Mouse (Mus musculus): ENCODE results near the gene 2410002F23Rik. TPM values are rescaled to one million over a fixed set of nuclear protein-coding genes. Genes with fewer than 3 reads are reported as not detected.
"Not testable (repeated sequence)": the region's sequence is repeated elsewhere in the genome, so short reads cannot be mapped to it uniquely, and the experiment has no call there.

2410002F23Rik gene
- polyA plus RNA-seq, 1 experiment from 2014 or later: 172 TPM

GRCm38 (mm10) chr7:44244080-44244479 lies 2.4 kb upstream of the 2410002F23Rik start:
- DNase-seq (ENCODE audit: low spot score): no peak
- WGBS: 18% methylated on average over 1 of the region's 1 CpGs
- Histone ChIP-seq H3K36me3 (peaks cover 14% of the 10 kb centered on the region), H3K4me3 (no peak overlapping the region), H3K4me1 (peaks cover 19% of the 10 kb centered on the region), H3K27me3 (ENCODE audit: low read depth, poor library complexity, severe bottlenecking) (no peaks in the 10 kb centered on the region), H3K27ac (replicated peaks) (no peak overlapping the region), H3K9me3 (replicated peaks) (no peaks in the 10 kb centered on the region; the same call in 1 of the 2 replicates)

GRCm38 (mm10) chr7:44246984-44247470 lies 505 bp downstream of the 2410002F23Rik start:
- H3K9me3 ChIP-seq (replicated peaks): no peaks in the 10 kb centered on the region
- peaks cover 30% of the 10 kb centered on the region for H3K4me1 ChIP-seq
- no peaks in the 10 kb centered on the region for H3K27me3 ChIP-seq (ENCODE audit: low read depth, poor library complexity, severe bottlenecking)
- peak overlapping the region; percentile 73 for H3K4me3 ChIP-seq
- DNase-seq (ENCODE audit: low spot score): no peak
- H3K36me3 ChIP-seq: peaks cover 43% of the 10 kb centered on the region
- under 1% methylated on average over 23 of the region's 23 CpGs for WGBS
- H3K27ac ChIP-seq (replicated peaks): peak overlapping the region; percentile 95

GRCm38 (mm10) chr7:44247971-44248370 lies 1.4 kb downstream of the 2410002F23Rik start:
- no peak for DNase-seq (ENCODE audit: low spot score)
- Histone ChIP-seq H3K27me3 (ENCODE audit: low read depth, poor library complexity, severe bottlenecking) (no peaks in the 10 kb centered on the region), H3K36me3 (peaks cover 53% of the 10 kb centered on the region), H3K27ac (replicated peaks) (no peak overlapping the region), H3K4me1 (peaks cover 30% of the 10 kb centered on the region), H3K9me3 (replicated peaks) (no peaks in the 10 kb centered on the region), H3K4me3 (peak overlapping the region; percentile 73)
- 92% methylated on average over 2 of the region's 2 CpGs for WGBS

- Histone ChIP-seq H3K27ac (replicated peaks) (no peak overlapping the region), H3K4me1 (peaks cover 30% of the 10 kb centered on the region), H3K27me3 (ENCODE audit: low read depth, poor library complexity, severe bottlenecking) (no peaks in the 10 kb centered on the region), H3K9me3 (replicated peaks) (no peaks in the 10 kb centered on the region), H3K36me3 (peaks cover 65% of the 10 kb centered on the region), H3K4me3 (0 out of 2 replicates have a peak overlapping the region, but pooled peaks have one; percentile 73)
- no peak for DNase-seq (ENCODE audit: low spot score)
- 91% methylated on average over 4 of the region's 4 CpGs for WGBS
Observed at GRCm38 (mm10) chr7:44249248-44249647, 2.7 kb downstream of the 2410002F23Rik start.

GRCm38 (mm10) chr7:44250732-44251275 lies 4.3 kb downstream of the 2410002F23Rik start:
- DNase-seq (ENCODE audit: low spot score); H3K27ac ChIP-seq (replicated peaks); H3K4me3 ChIP-seq; H3K9me3 ChIP-seq (replicated peaks); H3K27me3 ChIP-seq (ENCODE audit: low read depth, poor library complexity, severe bottlenecking): not testable (repeated sequence)
- peaks cover 73% of the 10 kb centered on the region for H3K36me3 ChIP-seq
- 92% methylated on average over 17 of the region's 17 CpGs for WGBS
- H3K4me1 ChIP-seq: peaks cover 21% of the 10 kb centered on the region

- 72% methylated on average over 15 of the region's 15 CpGs for WGBS
- Histone ChIP-seq H3K9me3 (replicated peaks) (no peaks in the 10 kb centered on the region), H3K36me3 (peaks cover 68% of the 10 kb centered on the region), H3K4me1 (peaks cover 15% of the 10 kb centered on the region), H3K4me3 (peak overlapping the region; percentile 0; the same call in 1 of the 2 replicates), H3K27me3 (ENCODE audit: low read depth, poor library complexity, severe bottlenecking) (no peaks in the 10 kb centered on the region), H3K27ac (replicated peaks) (no peak overlapping the region)
- DNase-seq (ENCODE audit: low spot score): no peak
Observed at GRCm38 (mm10) chr7:44253023-44253616, 6.6 kb downstream of the 2410002F23Rik start.

GRCm38 (mm10) chr7:44254930-44255329 lies 8.4 kb downstream of the 2410002F23Rik start:
- no peaks in the 10 kb centered on the region for H3K9me3 ChIP-seq (replicated peaks)
- no peak for DNase-seq (ENCODE audit: low spot score)
- H3K27ac ChIP-seq (replicated peaks): no peak overlapping the region
- H3K4me1 ChIP-seq: peaks cover 2% of the 10 kb centered on the region; the same call in 1 of the 2 replicates
- WGBS: 83% methylated on average over 6 of the region's 6 CpGs
- H3K27me3 ChIP-seq (ENCODE audit: low read depth, poor library complexity, severe bottlenecking): no peaks in the 10 kb centered on the region
- no peak overlapping the region for H3K4me3 ChIP-seq
- H3K36me3 ChIP-seq: peaks cover 50% of the 10 kb centered on the region

GRCm38 (mm10) chr7:44257278-44257677 lies 10.8 kb downstream of the 2410002F23Rik start, which contains the start of gene Acp4:
Gene Acp4, minus strand, starts transcription at chr7:44257378.
- WGBS: 83% methylated on average over 4 of the region's 4 CpGs
- H3K27me3 ChIP-seq (ENCODE audit: low read depth, poor library complexity, severe bottlenecking): peaks cover 21% of the 10 kb centered on the region
- no peak within 1 kb of the TSS for H3K27ac ChIP-seq (replicated peaks)
- peaks cover 3% of the 10 kb centered on the region for H3K4me1 ChIP-seq
- no peak within 1 kb of the TSS for H3K4me3 ChIP-seq
- no peaks in the 10 kb centered on the region for H3K9me3 ChIP-seq (replicated peaks)
- peaks cover 27% of the 10 kb centered on the region for H3K36me3 ChIP-seq
- no peak for DNase-seq (ENCODE audit: low spot score)

GRCm38 (mm10) chr7:44260410-44260809 lies 13.9 kb downstream of the 2410002F23Rik start:
- no peaks in the 10 kb centered on the region for H3K9me3 ChIP-seq (replicated peaks)
- 73% methylated on average over 6 of the region's 6 CpGs for WGBS
- H3K27ac ChIP-seq (replicated peaks): no peak overlapping the region
- no peak for DNase-seq (ENCODE audit: low spot score)
- H3K4me3 ChIP-seq: no peak overlapping the region
- no peaks in the 10 kb centered on the region for H3K36me3 ChIP-seq
- H3K27me3 ChIP-seq (ENCODE audit: low read depth, poor library complexity, severe bottlenecking): peaks cover 47% of the 10 kb centered on the region
- H3K4me1 ChIP-seq: peaks cover 10% of the 10 kb centered on the region

GRCm38 (mm10) chr7:44261147-44261546 lies 14.6 kb downstream of the 2410002F23Rik start, which contains the start of gene Gm15517:
Gene Gm15517, plus strand, starts transcription at chr7:44261447.
- 61% methylated on average over 5 of the region's 5 CpGs for WGBS
- Histone ChIP-seq H3K27ac (replicated peaks) (no peak within 1 kb of the TSS), H3K36me3 (no peaks in the 10 kb centered on the region), H3K9me3 (replicated peaks) (no peaks in the 10 kb centered on the region), H3K4me1 (peaks cover 10% of the 10 kb centered on the region), H3K27me3 (ENCODE audit: low read depth, poor library complexity, severe bottlenecking) (peaks cover 50% of the 10 kb centered on the region), H3K4me3 (no peak within 1 kb of the TSS)
- DNase-seq (ENCODE audit: low spot score): no peak

GRCm38 (mm10) chr7:44262791-44263643 lies 16.5 kb downstream of the 2410002F23Rik start:
- 3% methylated on average over 34 of the region's 34 CpGs for WGBS
- Histone ChIP-seq H3K36me3 (no peaks in the 10 kb centered on the region), H3K4me1 (peaks cover 10% of the 10 kb centered on the region), H3K9me3 (replicated peaks) (no peaks in the 10 kb centered on the region), H3K27me3 (ENCODE audit: low read depth, poor library complexity, severe bottlenecking) (peaks cover 51% of the 10 kb centered on the region), H3K27ac (replicated peaks) (peak overlapping the region; percentile 42; the same call in 1 of the 2 replicates), H3K4me3 (peak overlapping the region; percentile 41)
- peak; percentile 94 for DNase-seq (ENCODE audit: low spot score)

- 80% methylated on average over 11 of the region's 11 CpGs for WGBS
- Histone ChIP-seq H3K27ac (replicated peaks) (no peak overlapping the region), H3K4me1 (peaks cover 3% of the 10 kb centered on the region), H3K4me3 (no peak overlapping the region), H3K27me3 (ENCODE audit: low read depth, poor library complexity, severe bottlenecking) (peaks cover 44% of the 10 kb centered on the region), H3K36me3 (no peaks in the 10 kb centered on the region), H3K9me3 (replicated peaks) (no peaks in the 10 kb centered on the region)
- DNase-seq (ENCODE audit: low spot score): no peak
Observed at GRCm38 (mm10) chr7:44268117-44268516, 21.6 kb downstream of the 2410002F23Rik start.

Measured in midbrain, embryonic 10.5 days (tissue).